Mouse (Mus musculus) lung, postnatal 0 days (tissue): ENCODE measurements around the gene Apc2.

Experiments used
- CTCF ChIP-seq: IDR thresholded peaks from 2 replicates; pipeline ENCODE4 v1.5.1; 2016; ENCODE audit warnings: antibody characterized with exemption, mild to moderate bottlenecking
- EP300 ChIP-seq: IDR thresholded peaks from 2 replicates; pipeline ENCODE4 v1.6.1; 2016; ENCODE audit warnings: antibody characterized with exemption, mild to moderate bottlenecking, control low read depth

DNA sequence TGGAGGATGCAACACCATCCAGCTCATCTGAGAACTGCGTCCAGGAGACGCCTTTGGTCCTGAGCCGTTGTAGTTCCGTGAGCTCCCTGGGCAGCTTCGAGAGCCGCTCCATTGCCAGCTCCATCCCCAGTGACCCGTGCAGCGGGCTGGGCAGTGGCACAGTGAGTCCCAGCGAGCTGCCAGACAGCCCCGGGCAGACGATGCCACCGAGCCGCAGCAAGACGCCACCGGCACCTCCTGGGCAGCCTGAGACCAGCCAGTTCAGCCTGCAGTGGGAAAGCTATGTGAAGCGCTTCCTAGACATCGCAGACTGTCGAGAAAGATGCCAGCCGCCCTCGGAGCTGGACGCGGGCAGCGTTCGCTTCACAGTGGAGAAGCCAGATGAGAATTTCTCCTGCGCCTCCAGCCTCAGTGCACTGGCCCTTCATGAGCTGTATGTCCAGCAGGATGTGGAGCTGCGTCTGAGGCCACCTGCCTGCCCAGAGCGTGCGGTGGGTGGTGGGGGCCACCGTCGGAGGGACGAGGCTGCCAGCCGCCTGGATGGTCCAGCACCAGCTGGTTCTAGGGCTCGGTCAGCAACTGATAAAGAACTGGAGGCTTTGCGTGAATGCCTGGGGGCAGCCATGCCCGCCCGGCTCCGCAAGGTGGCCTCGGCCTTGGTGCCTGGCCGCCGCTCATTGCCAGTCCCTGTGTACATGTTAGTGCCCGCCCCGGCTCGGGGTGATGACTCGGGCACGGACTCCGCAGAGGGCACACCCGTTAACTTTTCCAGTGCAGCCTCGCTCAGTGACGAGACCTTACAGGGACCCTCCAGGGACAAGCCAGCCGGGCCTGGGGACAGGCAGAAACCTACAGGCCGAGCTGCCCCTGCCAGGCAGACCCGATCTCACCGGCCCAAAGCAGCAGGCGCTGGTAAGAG, 17.1 kb downstream of the Apc2 start:
- TF ChIP-seq CTCF: no peak
- TF ChIP-seq EP300: no peak
